Comparison of ENCODE assay signal across 10 mouse cellular contexts in the genomic region with DNA sequence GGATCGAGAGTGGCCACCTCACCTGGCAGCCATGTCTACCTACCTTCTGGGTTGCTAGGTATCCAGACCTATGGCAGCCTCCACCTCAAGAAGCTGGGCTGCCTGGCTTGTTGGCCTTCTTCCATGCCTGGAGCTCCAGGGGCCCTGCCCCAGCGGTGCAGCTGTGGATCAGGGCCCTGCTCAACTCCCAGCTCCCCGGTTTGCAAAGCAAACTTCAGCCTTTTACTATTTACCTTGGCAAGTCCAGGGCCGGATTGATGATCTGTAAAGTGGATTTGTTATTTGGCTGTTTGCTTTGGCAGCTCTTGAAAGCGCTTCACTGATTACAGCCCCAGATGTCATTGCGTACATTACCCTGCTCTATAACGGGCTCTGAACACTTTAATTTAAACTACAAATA. TPM values are rescaled to one million over a fixed set of nuclear protein-coding genes. Genes with fewer than 3 reads are reported as not detected.
DNase-seq lines count a peak whose midpoint lies in the region; ATAC-seq and TF ChIP-seq lines count a peak whose summit lies in the region.
"Had no signal": no experiment of that assay in that cellular context is flagged by ENCODE, and none has a peak within 500 bp of the region (broad histone marks: within the 10 kb centered on the region; RNA-seq: fewer than 3 reads in every experiment).

No protein-coding gene starts in this region.

- H3K9me3 ChIP-seq in midbrain, embryonic 14.5 days (ENCODE audit: control insufficient read depth, low read length) = no peaks in the 10 kb centered on the region
- no peaks in the 10 kb centered on the region for H3K9me3 ChIP-seq in midbrain, postnatal 0 days (ENCODE audit: low read length)
- H3K9me3 ChIP-seq in intestine, embryonic 16.5 days (ENCODE audit: control insufficient read depth, low read length) = no peaks in the 10 kb centered on the region
- no peaks in the 10 kb centered on the region for H3K9me3 ChIP-seq in stomach, embryonic 16.5 days (replicated peaks; ENCODE audit: control insufficient read depth, low read length)
- no peaks in the 10 kb centered on the region for H3K9me3 ChIP-seq in hindbrain, embryonic 12.5 days (replicated peaks)
- H3K9me3 ChIP-seq: midbrain, embryonic 13.5 days had no signal

- no peaks in the 10 kb centered on the region for H3K4me1 ChIP-seq in midbrain, embryonic 14.5 days (ENCODE audit: control insufficient read depth, insufficient read depth, low read length)
- no peaks in the 10 kb centered on the region for H3K4me1 ChIP-seq in midbrain, postnatal 0 days (ENCODE audit: insufficient read depth, low read length)
- peaks cover 6% of the 10 kb centered on the region; the same call in 1 of the 2 replicates for H3K4me1 ChIP-seq in intestine, embryonic 16.5 days (ENCODE audit: control insufficient read depth, insufficient read depth, low read length)
- peaks cover 16% of the 10 kb centered on the region for H3K4me1 ChIP-seq in liver, adult 2 months (ENCODE audit: control insufficient read depth, insufficient read depth, low read length)
- H3K4me1 ChIP-seq in stomach, embryonic 16.5 days (ENCODE audit: control insufficient read depth, insufficient read depth, low read length) = peaks cover 32% of the 10 kb centered on the region
- peaks cover 13% of the 10 kb centered on the region for H3K4me1 ChIP-seq in hindbrain, embryonic 12.5 days
- H3K4me1 ChIP-seq: midbrain, embryonic 13.5 days had no signal

- H3K27ac ChIP-seq in midbrain, embryonic 14.5 days (replicated peaks; ENCODE audit: low read depth, low read length) = no peak overlapping the region
- no peak overlapping the region for H3K27ac ChIP-seq in midbrain, postnatal 0 days (ENCODE audit: low read depth, low read length)
- no peak overlapping the region for H3K27ac ChIP-seq in intestine, embryonic 16.5 days (ENCODE audit: low read length)
- H3K27ac ChIP-seq in liver, adult 2 months (replicated peaks; ENCODE audit: insufficient read depth, low read depth, low read length) = no peak overlapping the region
- H3K27ac ChIP-seq in stomach, embryonic 16.5 days (ENCODE audit: low read length) = peak overlapping the region; percentile 5; the same call in 1 of the 2 replicates
- H3K27ac ChIP-seq in hindbrain, embryonic 12.5 days = no peak overlapping the region
- H3K27ac ChIP-seq: midbrain, embryonic 13.5 days had no signal

- no peak for ATAC-seq in midbrain, embryonic 14.5 days (ENCODE audit: low FRiP score, low TSS enrichment)
- ATAC-seq in midbrain, postnatal 0 days (ENCODE audit: low FRiP score) = no peak
- ATAC-seq in intestine, embryonic 16.5 days = peak; percentile 55
- ATAC-seq in stomach, embryonic 16.5 days (ENCODE audit: insufficient read depth, low FRiP score) = peak; percentile 83; the same call in 1 of the 2 replicates
- ATAC-seq in cerebellum, adult (ENCODE audit: insufficient number of reproducible peaks, low FRiP score, low TSS enrichment) = no peak
- no peak for ATAC-seq in hindbrain, embryonic 12.5 days (ENCODE audit: low FRiP score)
- ATAC-seq: midbrain, embryonic 13.5 days had no signal

- no peaks in the 10 kb centered on the region for H3K79me2 ChIP-seq in liver, adult 2 months (ENCODE audit: control insufficient read depth, insufficient read depth, low read length)

- no peaks in the 10 kb centered on the region for H3K36me3 ChIP-seq in midbrain, embryonic 14.5 days (ENCODE audit: control insufficient read depth, insufficient read depth, low read length)
- no peaks in the 10 kb centered on the region for H3K36me3 ChIP-seq in midbrain, postnatal 0 days (ENCODE audit: insufficient read depth, low read length)
- H3K36me3 ChIP-seq in intestine, embryonic 16.5 days (ENCODE audit: control insufficient read depth, insufficient read depth, low read length) = no peaks in the 10 kb centered on the region
- H3K36me3 ChIP-seq in liver, adult 2 months (ENCODE audit: control insufficient read depth, insufficient read depth, low read length) = no peaks in the 10 kb centered on the region
- no peaks in the 10 kb centered on the region for H3K36me3 ChIP-seq in stomach, embryonic 16.5 days (ENCODE audit: control insufficient read depth, insufficient read depth, low read length)
- H3K36me3 ChIP-seq in hindbrain, embryonic 12.5 days = no peaks in the 10 kb centered on the region
- H3K36me3 ChIP-seq: midbrain, embryonic 13.5 days had no signal

- H3K27me3 ChIP-seq in midbrain, embryonic 14.5 days (ENCODE audit: control insufficient read depth, insufficient read depth, low read length) = no peaks in the 10 kb centered on the region
- H3K27me3 ChIP-seq in midbrain, postnatal 0 days (ENCODE audit: insufficient read depth, low read length) = no peaks in the 10 kb centered on the region
- H3K27me3 ChIP-seq in intestine, embryonic 16.5 days (replicated peaks; ENCODE audit: control insufficient read depth, insufficient read depth, low read length) = no peaks in the 10 kb centered on the region
- H3K27me3 ChIP-seq in liver, adult 2 months (ENCODE audit: control insufficient read depth, insufficient read depth, low read length) = peaks cover 3% of the 10 kb centered on the region; the same call in 1 of the 2 replicates
- H3K27me3 ChIP-seq in stomach, embryonic 16.5 days (ENCODE audit: control insufficient read depth, insufficient read depth, low read length) = 0 out of 2 replicates have a peak, but pooled peaks cover 2% of the 10 kb centered on the region
- H3K27me3 ChIP-seq in hindbrain, embryonic 12.5 days = peaks cover 17% of the 10 kb centered on the region

- no peak overlapping the region for H3K9ac ChIP-seq in midbrain, embryonic 14.5 days (replicated peaks; ENCODE audit: low read length)
- no peak overlapping the region for H3K9ac ChIP-seq in midbrain, postnatal 0 days (replicated peaks; ENCODE audit: low read length, poor library complexity, severe bottlenecking)
- H3K9ac ChIP-seq in intestine, embryonic 16.5 days (ENCODE audit: low read depth, low read length) = no peak overlapping the region
- H3K9ac ChIP-seq in liver, adult 2 months (ENCODE audit: low read depth, low read length) = no peak overlapping the region
- 0 out of 2 replicates have a peak overlapping the region, but pooled peaks have one; percentile 15 for H3K9ac ChIP-seq in stomach, embryonic 16.5 days (ENCODE audit: low read length)
- H3K9ac ChIP-seq in hindbrain, embryonic 12.5 days = no peak overlapping the region
- H3K9ac ChIP-seq: midbrain, embryonic 13.5 days had no signal

- no peak overlapping the region for H3K4me3 ChIP-seq in midbrain, embryonic 14.5 days (replicated peaks; ENCODE audit: low read depth, low read length)
- H3K4me3 ChIP-seq in midbrain, postnatal 0 days (ENCODE audit: low read depth, low read length) = no peak overlapping the region
- H3K4me3 ChIP-seq in intestine, embryonic 16.5 days (ENCODE audit: low read length) = no peak overlapping the region
- H3K4me3 ChIP-seq in liver, adult 2 months (ENCODE audit: insufficient read depth, low read depth, low read length) = peak overlapping the region; percentile 2; the same call in 1 of the 2 replicates
- H3K4me3 ChIP-seq in stomach, embryonic 16.5 days (replicated peaks; ENCODE audit: low read length) = no peak overlapping the region
- no peak overlapping the region for H3K4me3 ChIP-seq in hindbrain, embryonic 12.5 days
- H3K4me3 ChIP-seq: midbrain, embryonic 13.5 days had no signal

- WGBS in midbrain, embryonic 14.5 days = 72% methylated on average over 7 of the region's 7 CpGs
- 69% methylated on average over 7 of the region's 7 CpGs for WGBS in midbrain, postnatal 0 days
- WGBS in intestine, embryonic 16.5 days = 23% methylated on average over 7 of the region's 7 CpGs
- WGBS in liver, adult 2 months = 16% methylated on average over 7 of the region's 7 CpGs
- 24% methylated on average over 7 of the region's 7 CpGs for WGBS in stomach, embryonic 16.5 days
- 69% methylated on average over 7 of the region's 7 CpGs for WGBS in hindbrain, embryonic 12.5 days

- H3K4me2 ChIP-seq in midbrain, embryonic 14.5 days (ENCODE audit: low read length) = no peak overlapping the region
- no peak overlapping the region for H3K4me2 ChIP-seq in midbrain, postnatal 0 days (ENCODE audit: low read depth, low read length, poor library complexity, severe bottlenecking)
- H3K4me2 ChIP-seq in intestine, embryonic 16.5 days (ENCODE audit: low read depth, low read length) = no peak overlapping the region
- H3K4me2 ChIP-seq in stomach, embryonic 16.5 days (ENCODE audit: low read depth, low read length) = no peak overlapping the region
- no peak overlapping the region for H3K4me2 ChIP-seq in hindbrain, embryonic 12.5 days (replicated peaks)
- H3K4me2 ChIP-seq: midbrain, embryonic 13.5 days had no signal

- no peak for TF ChIP-seq CTCF in midbrain, postnatal 0 days (IDR thresholded peaks at IDR 0.05)
- TF ChIP-seq CTCF in liver, adult 2 months (IDR thresholded peaks at IDR 0.05; ENCODE audit: low read depth, low read length) = no peak

- TF ChIP-seq POLR2A in liver, adult 2 months (IDR thresholded peaks at IDR 0.05; ENCODE audit: extremely low read depth, insufficient read depth, low read length) = no peak

- DNase-seq in midbrain, embryonic 14.5 days = peak; percentile 26
- no peak for DNase-seq in midbrain, postnatal 0 days (ENCODE audit: low spot score)
- peak; percentile 98 for DNase-seq in liver, adult 2 months (ENCODE audit: extremely low read depth, low read depth, low spot score)
- no peak for DNase-seq in layer of hippocampus, postnatal 10 days (ENCODE audit: low spot score in 2 of 2)
- DNase-seq: cerebellum, adult 9-11 months had no signal

RNA-seq across cellular contexts. Expression of gene Tbx2, which starts 56.9 kb away (rescaled TPM):
- 0.69 and 0.83 TPM in 2 replicates for polyA plus RNA-seq in midbrain, embryonic 14.5 days (2014; fragmentation: Nextera tagmentation; extraction: Ambion mirVana)
- total RNA-seq in midbrain, postnatal 0 days (2014; rRNA removed) = 3.9 and 4.4 TPM in 2 replicates
- polyA plus RNA-seq in midbrain, postnatal 0 days (2015; fragmentation: Nextera tagmentation; extraction: Ambion mirVana) = 0.32 and 0.42 TPM in 2 replicates
- 1.7 and 2.2 TPM in 2 replicates for polyA plus RNA-seq in intestine, embryonic 16.5 days (2015; fragmentation: Nextera tagmentation; extraction: Ambion mirVana)
- 1.3 and 1.4 TPM in 2 replicates for total RNA-seq in liver, adult 2 months (2014; rRNA removed)
- polyA plus RNA-seq in liver, adult 2 months (2012; rRNA removed) = 2.4 and 3.0 TPM in 2 replicates
- 2.9 and 3.1 TPM in 2 replicates for polyA plus RNA-seq in stomach, embryonic 16.5 days (2015; fragmentation: Nextera tagmentation; extraction: Ambion mirVana)
- 3.8 and 4.9 TPM in 2 replicates for polyA plus RNA-seq in hindbrain, embryonic 12.5 days (2016; fragmentation: Nextera tagmentation; extraction: Ambion mirVana)
- total RNA-seq in layer of hippocampus, postnatal 10 days (2021) = 1 to 10 TPM; 3.0 to 3.9 TPM

Comparison
In these comparisons a context has a peak if more than half of its experiments do, and no peak if none do; other contexts are left out.
1. DNase-seq: peak in midbrain, embryonic 14.5 days (single experiment) and liver, adult 2 months (single experiment); none in midbrain, postnatal 0 days (single experiment) and layer of hippocampus, postnatal 10 days (0 of 2).
2. ATAC-seq: peak in intestine, embryonic 16.5 days (single experiment) and stomach, embryonic 16.5 days (single experiment); none in midbrain, embryonic 14.5 days (single experiment), midbrain, postnatal 0 days (single experiment), cerebellum, adult (single experiment) and hindbrain, embryonic 12.5 days (single experiment).